Comparison of ENCODE assay signal across 8 mouse cellular contexts in the genomic region with DNA sequence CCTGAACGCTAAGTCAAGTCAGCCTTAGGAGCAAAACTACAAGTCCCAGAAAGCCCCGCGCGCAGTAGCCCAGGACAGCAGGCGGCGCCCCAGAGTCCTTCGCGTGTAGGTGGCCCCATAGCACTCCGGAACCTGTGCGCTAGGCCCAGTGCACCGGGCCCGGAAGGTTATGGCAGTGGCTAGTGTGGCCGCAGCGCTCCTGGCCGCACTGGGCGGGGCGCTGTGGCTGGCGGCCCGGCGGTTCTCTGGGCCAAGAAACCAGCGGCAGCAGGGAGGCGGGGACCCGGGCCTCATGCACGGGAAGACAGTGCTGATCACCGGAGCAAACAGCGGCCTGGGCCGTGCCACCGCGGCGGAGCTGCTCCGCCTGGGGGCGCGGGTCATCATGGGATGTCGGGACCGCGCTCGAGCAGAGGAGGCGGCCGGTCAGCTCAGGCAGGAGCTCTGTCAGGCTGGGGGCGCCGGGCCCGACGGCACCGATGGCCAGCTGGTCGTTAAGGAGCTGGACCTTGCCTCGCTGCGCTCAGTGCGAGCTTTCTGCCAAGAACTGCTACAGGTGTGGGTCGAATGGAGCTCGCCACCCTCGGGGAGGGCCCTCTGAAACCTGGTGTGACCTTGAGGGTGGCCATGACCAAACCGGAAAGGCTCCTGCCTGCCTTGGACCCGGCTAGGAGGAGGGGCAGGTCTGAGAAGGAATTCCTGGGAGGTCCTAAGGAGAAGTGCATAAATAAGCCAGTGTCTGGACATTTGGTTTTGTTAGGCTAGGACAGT. TPM values are rescaled to one million over a fixed set of nuclear protein-coding genes. Genes with fewer than 3 reads are reported as not detected.
DNase-seq lines count a peak whose midpoint lies in the region; ATAC-seq and TF ChIP-seq lines count a peak whose summit lies in the region.

Rdh14 (plus strand) TSS at position 102 of the 771 bp plus-strand sequence.

- under 1% methylated on average over 53 of the region's 53 CpGs for WGBS in hindbrain, embryonic 10.5 days
- under 1% methylated on average over 42 of the region's 53 CpGs for WGBS in lung, postnatal 0 days

- peak; percentile 79 for DNase-seq in MEL-GATA-1-ER (ENCODE audit: extremely low read depth, low read depth)
- peak; percentile 99 for DNase-seq in cerebellum, adult 9-10 months
- DNase-seq in hindbrain, embryonic 10.5 days (ENCODE audit: low spot score): peak; percentile 93
- DNase-seq in layer of hippocampus, adult 9-11 months: peak; percentile 96
- peak; percentile 97 for DNase-seq in lung, postnatal 0 days (ENCODE audit: low spot score)
- peak; percentile 89 for DNase-seq in ovary, postnatal 14 days (ENCODE audit: low spot score)
- peak; percentile 96 for DNase-seq in thymus, postnatal 14 days

- H3K27me3 ChIP-seq in hindbrain, embryonic 10.5 days (ENCODE audit: insufficient read depth, poor library complexity, severe bottlenecking): no peaks in the 10 kb centered on the region
- no peaks in the 10 kb centered on the region for H3K27me3 ChIP-seq in lung, postnatal 0 days (replicated peaks; ENCODE audit: insufficient read depth, low read length)

- H3K4me3 ChIP-seq in hindbrain, embryonic 10.5 days: peak within 1 kb of the TSS; percentile 67
- H3K4me3 ChIP-seq in lung, postnatal 0 days (ENCODE audit: low read depth, low read length): peak within 1 kb of the TSS; percentile 75

- H3K4me1 ChIP-seq in hindbrain, embryonic 10.5 days (replicated peaks): peaks cover 9% of the 10 kb centered on the region
- no peaks in the 10 kb centered on the region; the same call in 1 of the 2 replicates for H3K4me1 ChIP-seq in lung, postnatal 0 days (ENCODE audit: insufficient read depth, low read depth, low read length)

- H3K4me2 ChIP-seq in lung, postnatal 0 days (replicated peaks; ENCODE audit: low read depth, low read length): peak within 1 kb of the TSS; percentile 73

- peaks cover 8% of the 10 kb centered on the region; the same call in 1 of the 2 replicates for H3K36me3 ChIP-seq in hindbrain, embryonic 10.5 days
- H3K36me3 ChIP-seq in lung, postnatal 0 days (ENCODE audit: insufficient read depth, low read length): 0 out of 2 replicates have a peak, but pooled peaks cover 3% of the 10 kb centered on the region

- TF ChIP-seq CTCF in lung, postnatal 0 days (IDR thresholded peaks at IDR 0.05): peak; percentile 83

- H3K27ac ChIP-seq in hindbrain, embryonic 10.5 days: peak within 1 kb of the TSS; percentile 96
- peak within 1 kb of the TSS; percentile 100 for H3K27ac ChIP-seq in lung, postnatal 0 days (ENCODE audit: low read length)

- 0 out of 2 replicates have a peak, but pooled peaks have one; percentile 47 for TF ChIP-seq EP300 in lung, postnatal 0 days (IDR thresholded peaks at IDR 0.05)

- peak; percentile 99 for ATAC-seq in frontal cortex, adult (ENCODE audit: low TSS enrichment)
- ATAC-seq in lung, postnatal 0 days: peak; percentile 96

- peak within 1 kb of the TSS; percentile 92 for H3K9ac ChIP-seq in lung, postnatal 0 days (replicated peaks; ENCODE audit: low read depth)

- H3K9me3 ChIP-seq in hindbrain, embryonic 10.5 days: no peaks in the 10 kb centered on the region
- H3K9me3 ChIP-seq in lung, postnatal 0 days (ENCODE audit: low read length): no peaks in the 10 kb centered on the region

RNA-seq across cellular contexts. Expression of gene Rdh14, which starts in this region (rescaled TPM):
- 19.0 and 23.2 TPM in 2 replicates for polyA plus RNA-seq in hindbrain, embryonic 10.5 days (2016; fragmentation: Nextera tagmentation; extraction: Ambion mirVana)
- polyA plus RNA-seq in lung, postnatal 0 days (2015; fragmentation: Nextera tagmentation; extraction: Ambion mirVana): 42.7 and 45.8 TPM in 2 replicates

Comparison
In these comparisons a context has a peak if more than half of its experiments do, and no peak if none do; other contexts are left out.
1. Peak in every context shown above with its lines: DNase-seq, ATAC-seq, H3K4me3 ChIP-seq and H3K27ac ChIP-seq.